Mouse (Mus musculus): Measurements from ENCODE around the gene Lck. TPM values are rescaled to one million over a fixed set of nuclear protein-coding genes. Genes with fewer than 3 reads are reported as not detected.

Gene Lck
- total and polyA plus RNA-seq, 3 experiments, result 2.7 to 6.9 TPM; not detected in 1

DNA sequence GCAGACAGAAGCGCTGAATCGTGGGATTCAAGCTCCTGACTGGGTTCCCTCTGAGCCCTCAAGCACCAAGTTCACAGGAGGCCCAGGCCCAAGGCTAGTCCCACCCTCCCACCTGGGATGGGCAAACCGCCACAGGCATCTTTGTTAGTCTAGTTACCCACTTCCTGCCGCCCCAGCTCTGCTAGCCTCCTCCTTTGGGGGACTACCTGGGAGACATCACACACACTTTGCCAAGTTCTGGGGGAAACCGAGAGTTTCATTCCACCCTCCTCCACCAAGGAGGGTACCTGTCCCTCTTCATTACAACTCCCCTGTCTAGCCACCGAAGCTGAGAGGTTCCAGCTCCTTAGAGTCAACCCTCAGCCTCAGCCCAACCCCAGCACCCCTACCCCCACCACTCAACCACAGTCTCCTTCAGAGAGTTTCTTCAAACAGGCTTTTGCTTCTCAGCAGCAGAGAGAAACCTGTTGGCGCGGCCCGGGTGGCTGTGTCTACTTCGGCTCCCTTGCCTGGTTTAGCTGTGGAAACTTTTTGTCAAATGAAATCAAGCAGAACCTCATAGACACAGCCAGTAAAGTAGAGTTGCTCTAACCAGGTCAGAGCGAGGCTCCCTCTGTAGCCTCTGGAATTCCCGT lies 15.0 kb downstream of the Lck start:
- no peaks in the 10 kb centered on the region for H3K27me3 ChIP-seq (ENCODE audit: control insufficient read depth in 1 of 2, insufficient read depth in 2 of 2, low read length in 2 of 2)
- H3K9ac ChIP-seq (ENCODE audit: control insufficient read depth, low read depth, low read length, poor library complexity, severe bottlenecking), result no peak overlapping the region
- H3K27ac ChIP-seq (ENCODE audit: control insufficient read depth, low read depth, low read length), result no peak overlapping the region
- TF ChIP-seq KAT2A (conservative IDR thresholded peaks at IDR 0.05; ENCODE audit: low read depth, low read length), result no peak
- no peak for TF ChIP-seq MAFK (IDR thresholded peaks at IDR 0.05; ENCODE audit: borderline replicate concordance, low read depth, low read length)
- no peak for TF ChIP-seq MAX (IDR thresholded peaks at IDR 0.05; ENCODE audit: low read length)
- no peak for TF ChIP-seq NRF1 (IDR thresholded peaks at IDR 0.05; ENCODE audit: insufficient read depth, low read depth, low read length, poor library complexity, severe bottlenecking)
- TF ChIP-seq CHD2 (IDR thresholded peaks at IDR 0.05; ENCODE audit: low read length), result no peak
- no peak for TF ChIP-seq CHD1 (IDR thresholded peaks at IDR 0.05; ENCODE audit: low read depth, low read length)
- TF ChIP-seq ZNF384 (IDR thresholded peaks at IDR 0.05; ENCODE audit: low read depth, low read length), result no peak
- TF ChIP-seq ZMIZ1 (IDR thresholded peaks at IDR 0.05; ENCODE audit: low read depth, low read length), result no peak
- no peak for TF ChIP-seq MXI1 (IDR thresholded peaks at IDR 0.05; ENCODE audit: low read depth, low read length)
- TF ChIP-seq UBTF (IDR thresholded peaks at IDR 0.05; ENCODE audit: borderline replicate concordance, insufficient read depth, low read depth, low read length), result no peak
- no peak for TF ChIP-seq MAZ (IDR thresholded peaks at IDR 0.05; ENCODE audit: low read depth, low read length)
- TF ChIP-seq NELFE (IDR thresholded peaks at IDR 0.05; ENCODE audit: low read depth, low read length), result no peak
- TF ChIP-seq TAL1 (IDR thresholded peaks at IDR 0.05; ENCODE audit: low read length), result no peak
- no peak for TF ChIP-seq RAD21 (IDR thresholded peaks at IDR 0.05; ENCODE audit: low read depth, low read length)
- TF ChIP-seq POLR2A (IDR thresholded peaks at IDR 0.05; ENCODE audit: control insufficient read depth in 1 of 2, insufficient read depth in 1 of 2, low read depth in 1 of 2, low read length in 2 of 2, poor library complexity in 1 of 2), result no peak
- no peaks in the 10 kb centered on the region for H3K9me3 ChIP-seq (replicated peaks; ENCODE audit: insufficient read depth, low read length)
- no peak for DNase-seq (ENCODE audit: low read depth, low spot score)
- H3K79me2 ChIP-seq (ENCODE audit: control insufficient read depth, insufficient read depth, low read length, poor library complexity), result peaks cover 1% of the 10 kb centered on the region; the same call in 1 of the 2 replicates
- H3K4me3 ChIP-seq (ENCODE audit: control insufficient read depth in 1 of 2, insufficient read depth in 1 of 2, low read depth in 2 of 2, low read length in 2 of 2), result no peak overlapping the region
- peaks cover 0 to 15% of the 10 kb centered on the region in 2 experiments; a peak in 2 of 4 replicates for H3K4me1 ChIP-seq (ENCODE audit: control insufficient read depth in 1 of 2, insufficient read depth in 2 of 2, low read length in 2 of 2)
- H3K36me3 ChIP-seq (ENCODE audit: control insufficient read depth in 1 of 2, insufficient read depth in 2 of 2, low read length in 2 of 2), result peaks cover 0 to 2% of the 10 kb centered on the region in 2 experiments; a peak in 2 of 4 replicates

DNA sequence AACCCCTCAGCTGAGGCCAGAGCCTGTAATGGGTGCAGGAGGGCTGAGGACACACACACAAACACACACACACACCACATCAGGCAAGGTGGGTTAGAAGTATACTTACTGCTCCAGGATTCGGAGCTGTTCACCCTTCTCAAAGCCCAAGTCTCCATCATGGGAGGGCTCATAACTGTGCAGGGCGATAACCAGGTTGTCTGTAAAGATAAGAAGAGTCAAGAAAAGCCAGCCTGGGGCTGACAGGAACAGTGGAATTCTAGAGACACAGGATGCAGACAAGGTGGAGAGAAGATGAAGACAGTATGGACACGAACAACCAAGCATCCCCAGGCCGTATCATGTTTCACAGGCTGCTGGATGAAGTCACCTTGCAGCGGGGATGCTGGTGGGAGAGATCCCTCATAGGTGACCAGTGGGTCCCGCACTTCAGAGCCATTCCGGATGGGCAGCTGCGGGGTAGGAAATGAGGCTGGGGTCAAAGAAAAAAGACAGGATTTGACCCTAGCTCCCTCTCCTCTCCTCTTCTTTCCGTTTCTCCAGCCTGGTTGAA lies 16.1 kb downstream of the Lck start:
- peaks cover 0 to 15% of the 10 kb centered on the region in 2 experiments; a peak in 2 of 4 replicates for H3K4me1 ChIP-seq (ENCODE audit: control insufficient read depth in 1 of 2, insufficient read depth in 2 of 2, low read length in 2 of 2)
- TF ChIP-seq MAZ (IDR thresholded peaks at IDR 0.05; ENCODE audit: low read depth, low read length), result no peak
- TF ChIP-seq BHLHE40 (IDR thresholded peaks at IDR 0.05; ENCODE audit: borderline replicate concordance, low read depth, low read length), result no peak
- TF ChIP-seq TAL1 (IDR thresholded peaks at IDR 0.05; ENCODE audit: low read length), result peak; percentile 75
- no peak for TF ChIP-seq MXI1 (IDR thresholded peaks at IDR 0.05; ENCODE audit: low read depth, low read length)
- no peak for TF ChIP-seq USF2 (IDR thresholded peaks at IDR 0.05; ENCODE audit: borderline replicate concordance in 1 of 2, insufficient read depth in 1 of 2, low read depth in 1 of 2, low read length in 2 of 2)
- TF ChIP-seq ZNF384 (IDR thresholded peaks at IDR 0.05; ENCODE audit: low read depth, low read length), result no peak
- TF ChIP-seq ZC3H11A (IDR thresholded peaks at IDR 0.05; ENCODE audit: low read depth, low read length), result no peak
- no peak for TF ChIP-seq CTCF (IDR thresholded peaks at IDR 0.05 in 2 of 3, conservative IDR thresholded peaks at IDR 0.05 in 1 of 3; ENCODE audit: control insufficient read depth in 1 of 3, insufficient read depth in 1 of 3, low read depth in 2 of 3, low read length in 3 of 3, poor library complexity in 1 of 3, severe bottlenecking in 1 of 3)
- no peak for TF ChIP-seq SMC3 (IDR thresholded peaks at IDR 0.05; ENCODE audit: low read depth, low read length)
- no peak for TF ChIP-seq MAX (IDR thresholded peaks at IDR 0.05; ENCODE audit: low read length)
- TF ChIP-seq HCFC1 (IDR thresholded peaks at IDR 0.05; ENCODE audit: low read depth, low read length), result no peak
- TF ChIP-seq E2F4 (IDR thresholded peaks at IDR 0.05; ENCODE audit: borderline replicate concordance, low read depth, low read length), result no peak
- TF ChIP-seq JUND (IDR thresholded peaks at IDR 0.05; ENCODE audit: low read depth, low read length), result no peak
- TF ChIP-seq EP300 (IDR thresholded peaks at IDR 0.05; ENCODE audit: low read depth in 1 of 2, low read length in 2 of 2), result peak; percentile 68 to 69
- no peak for TF ChIP-seq POLR2A (IDR thresholded peaks at IDR 0.05; ENCODE audit: control insufficient read depth in 1 of 2, insufficient read depth in 1 of 2, low read depth in 1 of 2, low read length in 2 of 2, poor library complexity in 1 of 2)
- peak; percentile 78 for TF ChIP-seq GATA1 (IDR thresholded peaks at IDR 0.05; ENCODE audit: low read depth, low read length)
- no peak for TF ChIP-seq MYB (IDR thresholded peaks at IDR 0.05; ENCODE audit: low read depth, low read length)
- TF ChIP-seq USF1 (IDR thresholded peaks at IDR 0.05; ENCODE audit: low read depth, low read length), result no peak
- no peak for TF ChIP-seq ELF1 (IDR thresholded peaks at IDR 0.05; ENCODE audit: low read depth, low read length)
- TF ChIP-seq ZKSCAN1 (IDR thresholded peaks at IDR 0.05; ENCODE audit: low read depth, low read length), result no peak
- TF ChIP-seq KAT2A (conservative IDR thresholded peaks at IDR 0.05; ENCODE audit: low read depth, low read length), result no peak

More for the DNA sequence above, 16.1 kb downstream of the Lck start:
- peak; percentile 67 for DNase-seq (ENCODE audit: low read depth, low spot score)
- no peaks in the 10 kb centered on the region for H3K9me3 ChIP-seq (replicated peaks; ENCODE audit: insufficient read depth, low read length)
- H3K79me2 ChIP-seq (ENCODE audit: control insufficient read depth, insufficient read depth, low read length, poor library complexity), result peaks cover 1% of the 10 kb centered on the region; the same call in 1 of the 2 replicates
- H3K4me3 ChIP-seq (ENCODE audit: control insufficient read depth in 1 of 2, insufficient read depth in 1 of 2, low read depth in 2 of 2, low read length in 2 of 2), result peak overlapping the region; percentile 71 to 89
- H3K27me3 ChIP-seq (ENCODE audit: control insufficient read depth in 1 of 2, insufficient read depth in 2 of 2, low read length in 2 of 2), result no peaks in the 10 kb centered on the region
- peak overlapping the region; percentile 73 for H3K9ac ChIP-seq (ENCODE audit: control insufficient read depth, low read depth, low read length, poor library complexity, severe bottlenecking)
- H3K27ac ChIP-seq (ENCODE audit: control insufficient read depth, low read depth, low read length), result no peak overlapping the region
- H3K36me3 ChIP-seq (ENCODE audit: control insufficient read depth in 1 of 2, insufficient read depth in 2 of 2, low read length in 2 of 2), result peaks cover 0 to 2% of the 10 kb centered on the region in 2 experiments; a peak in 2 of 4 replicates
